Mouse (Mus musculus) ovary, postnatal 10 days (tissue): ENCODE results near the gene Slc38a6.

Experiments
- DNase-seq: peaks from one replicate; pipeline ENCODE4 v3.0.0; 2022; ENCODE audit warnings: low spot score

Gene Slc38a6

GRCm38 (mm10) chr12:73393881-73394291, 107.3 kb downstream of the Slc38a6 start:
- no peak for DNase-seq

- no peak for DNase-seq
Measured at GRCm38 (mm10) chr12:73394571-73394970, 108.0 kb downstream of the Slc38a6 start.

GRCm38 (mm10) chr12:73399426-73399825, 112.8 kb downstream of the Slc38a6 start:
- DNase-seq, result no peak

- DNase-seq, result no peak
Measured at GRCm38 (mm10) chr12:73400481-73401025, 114.0 kb downstream of the Slc38a6 start.

- no peak for DNase-seq
Measured at GRCm38 (mm10) chr12:73401520-73402130, 115.0 kb downstream of the Slc38a6 start.

- no peak for DNase-seq
Measured at GRCm38 (mm10) chr12:73402137-73402712, 115.6 kb downstream of the Slc38a6 start.

GRCm38 (mm10) chr12:73402851-73403665, 116.5 kb downstream of the Slc38a6 start:
- no peak for DNase-seq
